Mouse (Mus musculus) adrenal gland, postnatal 4 days (tissue): ENCODE measurements around the gene Gemin7. TPM values are rescaled to one million over a fixed set of nuclear protein-coding genes. Genes with fewer than 3 reads are reported as not detected.

Experiments used
- DNase-seq, 2 experiments: peaks; one replicate each; pipeline ENCODE4 v3.0.0; 2021 to 2022; ENCODE audit warnings: low spot score in 2 of 2, mixed read lengths in 2 of 2
- total RNA-seq, 2 experiments: library from RNA; stranded (reverse); gene quantifications; 2 replicates each; pipeline ENCODE4 v1.2.3; 2021

Gemin7 gene
- total RNA-seq, 2 experiments from 2014 or later: 67.0 to 68.8 TPM

GRCm38 (mm10) chr7:19578436-19578835 lies 1.0 kb upstream of the Gemin7 start:
- DNase-seq: no peak

GRCm38 (mm10) chr7:19577877-19578414 lies 551 bp upstream of the Gemin7 start:
- DNase-seq: no peak

GRCm38 (mm10) chr7:19575559-19575958 lies 1.8 kb downstream of the Gemin7 start:
- DNase-seq: no peak

GRCm38 (mm10) chr7:19573776-19574140 lies 3.6 kb downstream of the Gemin7 start:
- DNase-seq: no peak

- peak; percentile 75 to 80 for DNase-seq
Observed at GRCm38 (mm10) chr7:19572926-19573775, 4.2 kb downstream of the Gemin7 start.

- no peak for DNase-seq
Observed at GRCm38 (mm10) chr7:19569647-19570046, 7.7 kb downstream of the Gemin7 start.

GRCm38 (mm10) chr7:19567426-19567825 lies 10.0 kb downstream of the Gemin7 start:
- DNase-seq: no peak

- DNase-seq: no peak
Observed at GRCm38 (mm10) chr7:19565803-19566202, 11.6 kb downstream of the Gemin7 start.

- no peak for DNase-seq
Observed at GRCm38 (mm10) chr7:19564455-19564854, 12.9 kb downstream of the Gemin7 start.

- DNase-seq: no peak
Observed at GRCm38 (mm10) chr7:19563884-19564283, 13.5 kb downstream of the Gemin7 start.

- no peak for DNase-seq
Observed at GRCm38 (mm10) chr7:19562643-19563410, 14.6 kb downstream of the Gemin7 start, which contains the start of gene Ppp1r37. Gene Ppp1r37, minus strand, starts transcription at chr7:19563076.

- DNase-seq: peak; percentile 85
Observed at GRCm38 (mm10) chr7:19561765-19562642, 15.4 kb downstream of the Gemin7 start.

- no peak for DNase-seq
Observed at GRCm38 (mm10) chr7:19561431-19561764, 16.0 kb downstream of the Gemin7 start.

GRCm38 (mm10) chr7:19560491-19561260 lies 16.7 kb downstream of the Gemin7 start:
- DNase-seq: no peak

GRCm38 (mm10) chr7:19558965-19559364 lies 18.4 kb downstream of the Gemin7 start:
- DNase-seq: no peak

GRCm38 (mm10) chr7:19557982-19558900 lies 19.2 kb downstream of the Gemin7 start:
- no peak for DNase-seq

- DNase-seq: no peak
Observed at GRCm38 (mm10) chr7:19557086-19557485, 20.3 kb downstream of the Gemin7 start.

- no peak for DNase-seq
Observed at GRCm38 (mm10) chr7:19554168-19554567, 23.2 kb downstream of the Gemin7 start.

- DNase-seq: no peak
Observed at GRCm38 (mm10) chr7:19552443-19552842, 25.0 kb downstream of the Gemin7 start.
